Mouse (Mus musculus) mature B cell (primary cell): ENCODE data around the gene Sirt6.

Source experiments
- in situ Hi-C: fragments of 300-500 bp; cut with MboI; formaldehyde crosslinking; loops from 2 replicates; pipeline ENCODE4 v1.14.3; 2019

The Sirt6 gene

GRCm38 (mm10) chr10:81626101-81626993 lies 1.2 kb downstream of the Sirt6 start:
- in situ Hi-C loops: no loop called here

- in situ Hi-C loops: no loop called here
Observed at GRCm38 (mm10) chr10:81623441-81623840, 4.2 kb downstream of the Sirt6 start.

GRCm38 (mm10) chr10:81620786-81621185 lies 6.8 kb downstream of the Sirt6 start:
- in situ Hi-C loops: no loop called here

GRCm38 (mm10) chr10:81619976-81620375 lies 7.6 kb downstream of the Sirt6 start:
- in situ Hi-C loops: no loop called here

DNA sequence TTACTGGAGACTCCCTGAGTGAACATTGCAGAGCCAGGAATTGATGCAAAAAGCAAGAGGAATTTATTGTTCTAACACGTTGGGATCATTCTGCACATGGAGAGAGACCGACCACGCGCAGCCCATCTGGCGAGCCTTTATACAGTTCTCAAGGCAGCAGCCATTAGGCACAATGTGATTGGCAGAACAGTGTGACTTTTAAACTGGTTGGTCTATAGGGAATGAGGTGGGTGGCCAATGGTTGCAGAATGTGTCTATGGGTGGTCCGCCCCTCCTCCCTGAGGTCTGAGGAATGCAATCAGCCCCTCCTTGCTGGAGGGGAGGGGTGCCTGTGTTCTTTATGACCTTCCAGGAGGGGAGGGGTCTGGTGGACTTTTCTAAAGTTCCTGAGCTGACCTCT lies 12.1 kb downstream of the Sirt6 start:
- in situ Hi-C loops: no loop called here

DNA sequence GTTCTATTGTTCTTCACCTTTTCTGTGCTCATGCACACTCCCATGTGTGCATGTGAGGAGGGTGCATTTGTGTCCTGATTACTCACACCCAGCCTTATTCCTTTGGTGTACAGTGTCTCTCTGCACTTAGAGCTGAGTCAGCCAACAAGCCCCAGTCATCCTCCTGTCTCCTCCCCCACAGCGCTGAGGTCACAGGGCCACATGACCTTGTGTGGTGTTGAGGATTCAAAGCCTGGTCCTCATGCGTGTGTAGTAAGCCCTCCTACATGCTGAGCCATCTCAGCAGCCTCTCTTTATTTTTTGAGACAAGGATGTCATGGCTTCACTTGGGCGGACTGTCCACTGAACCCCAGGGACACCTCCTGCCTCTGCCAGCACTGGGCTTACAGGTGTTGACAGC lies 14.8 kb downstream of the Sirt6 start:
- in situ Hi-C loops: no loop called here

DNA sequence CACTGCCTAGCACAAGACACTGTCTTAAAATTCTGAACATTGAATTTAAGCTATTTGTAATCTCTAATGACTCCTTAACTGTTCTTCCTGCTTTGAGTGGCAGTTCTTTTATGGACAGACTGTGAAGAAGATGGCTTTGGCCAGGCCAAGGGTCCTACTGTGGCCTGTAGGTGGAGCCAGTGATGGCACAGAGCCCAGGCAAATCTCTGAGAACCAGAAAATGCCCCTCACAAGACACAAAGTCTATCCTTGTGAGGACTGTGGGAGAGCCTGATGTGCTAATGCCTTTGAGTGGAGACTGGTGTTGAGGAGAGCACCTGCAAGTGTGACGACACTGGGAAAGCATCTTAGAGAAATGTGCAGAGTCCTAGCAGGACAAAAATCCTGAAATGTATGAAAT lies 19.3 kb downstream of the Sirt6 start:
- in situ Hi-C loops: no loop called here

GRCm38 (mm10) chr10:81605974-81606751 lies 21.4 kb downstream of the Sirt6 start, which contains the start of gene BC025920:
Gene BC025920, plus strand, starts transcription at chr10:81606270.
- in situ Hi-C loops: no loop called here

- in situ Hi-C loops: no loop called here
Observed at GRCm38 (mm10) chr10:81605666-81605973, 22.0 kb downstream of the Sirt6 start.

DNA sequence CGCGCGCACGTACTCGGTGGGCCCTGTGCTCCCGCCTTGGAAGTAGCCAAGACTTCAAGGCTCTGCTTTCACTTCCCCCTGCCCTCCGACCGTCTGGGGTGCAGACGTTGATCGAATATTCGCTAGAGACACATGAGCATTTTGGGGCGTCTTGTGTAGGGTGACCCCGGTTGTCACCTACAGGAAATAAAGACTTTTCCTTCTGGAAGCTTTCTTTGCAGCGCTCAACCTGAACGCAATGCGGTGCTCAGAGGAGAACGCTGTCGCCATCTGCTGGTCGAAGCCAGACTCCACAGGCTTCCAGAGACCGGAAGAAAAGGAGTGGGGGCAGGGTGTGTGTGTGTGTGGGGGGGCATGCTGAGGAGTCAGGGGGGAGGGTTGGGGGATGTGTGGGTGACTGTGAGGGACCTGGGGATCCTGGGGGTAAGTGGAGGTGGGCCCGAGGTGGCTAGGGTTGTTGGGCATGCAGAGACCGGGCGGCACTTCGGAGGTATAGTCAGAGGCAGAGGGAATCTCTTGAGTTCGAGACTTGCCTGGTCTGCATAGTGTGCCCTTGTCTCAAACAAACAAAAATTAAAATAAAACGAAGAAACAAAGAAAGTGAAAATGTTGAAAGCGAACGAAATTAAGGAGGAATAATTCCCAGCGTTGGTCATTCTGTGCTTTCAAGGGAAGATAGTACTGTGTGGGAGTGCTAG lies 22.5 kb downstream of the Sirt6 start:
- in situ Hi-C loops: loop anchor here (5.0 kb wide), 1 partner anchor 38 kb away; no protein-coding TSS in a partner anchor

- in situ Hi-C loops: loop anchor here (5.0 kb wide), 1 partner anchor 37 kb away; no protein-coding TSS in a partner anchor
Observed at GRCm38 (mm10) chr10:81604019-81604967, 23.3 kb downstream of the Sirt6 start.

DNA sequence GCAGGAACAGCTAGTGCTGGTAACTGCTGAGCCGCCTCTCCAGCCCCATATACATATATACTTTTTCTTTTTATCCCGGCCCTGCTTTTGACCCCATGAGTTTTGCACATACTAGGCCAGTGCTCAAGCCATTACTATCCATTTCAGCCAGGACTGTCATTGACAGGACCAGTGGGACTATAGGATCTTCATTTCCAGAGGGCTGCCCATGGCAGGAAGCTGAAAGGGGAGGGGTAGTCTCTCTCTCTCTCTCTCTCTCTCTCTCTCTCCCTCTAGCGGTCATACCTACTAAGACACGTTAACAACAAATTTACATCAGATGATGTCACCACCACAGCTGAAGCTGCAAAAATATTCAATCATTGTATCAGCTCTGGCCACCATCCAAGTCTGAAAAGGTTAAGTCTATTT lies 24.9 kb downstream of the Sirt6 start:
- in situ Hi-C loops: loop anchor here (5.0 kb wide), 1 partner anchor 35 kb away; no protein-coding TSS in a partner anchor

DNA sequence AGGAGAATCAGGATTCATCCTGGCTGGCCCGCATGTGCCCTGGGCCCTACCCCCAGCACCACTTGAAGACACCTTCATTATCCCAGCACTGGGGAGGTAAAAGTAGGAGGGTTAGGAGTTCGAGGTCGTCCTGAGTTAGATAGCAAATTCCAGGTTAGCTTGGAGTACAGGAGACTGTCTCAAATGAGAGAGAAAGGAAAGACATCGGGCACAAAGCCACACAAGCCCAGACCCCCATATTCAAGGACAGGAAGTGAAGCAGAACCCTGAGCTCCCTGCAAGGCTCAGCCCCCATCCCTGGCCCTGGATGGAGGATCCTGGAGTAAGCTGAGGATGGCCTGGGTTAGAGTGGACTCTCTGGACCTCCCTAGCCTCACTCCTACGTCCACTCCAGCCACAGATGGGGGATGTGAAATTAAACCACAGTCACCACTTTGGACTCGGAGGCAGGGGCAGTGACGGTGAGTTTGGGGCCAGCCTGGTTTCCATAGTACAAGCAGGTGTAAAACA lies 26.1 kb downstream of the Sirt6 start:
- in situ Hi-C loops: loop anchor here (5.0 kb wide), 1 partner anchor 34 kb away; no protein-coding TSS in a partner anchor

- in situ Hi-C loops: loop anchor here (5.0 kb wide), 1 partner anchor 33 kb away; no protein-coding TSS in a partner anchor
Observed at GRCm38 (mm10) chr10:81600738-81601203, 26.8 kb downstream of the Sirt6 start, which contains the start of gene Tle6. Gene Tle6, minus strand, starts transcription at chr10:81601073.

DNA sequence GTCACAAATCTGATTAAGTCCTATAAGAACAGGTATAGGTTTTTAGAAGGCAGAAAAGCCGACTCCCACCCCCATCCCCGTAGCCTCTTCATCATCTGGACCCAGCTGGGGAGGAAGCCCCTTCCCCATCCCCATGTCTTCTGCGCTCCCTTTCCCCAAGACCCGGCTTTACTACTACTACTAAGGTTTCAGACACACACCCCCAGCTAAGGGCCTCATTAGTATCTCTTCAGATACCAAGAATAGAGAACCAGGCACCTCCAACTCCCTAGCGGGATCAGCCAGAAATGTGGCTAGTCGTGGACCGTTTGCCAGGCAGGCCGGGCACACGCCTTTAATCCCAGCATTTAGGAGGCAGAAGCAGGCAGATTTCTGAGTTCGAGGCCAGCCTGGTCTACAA lies 27.5 kb downstream of the Sirt6 start:
- in situ Hi-C loops: loop anchor here (5.0 kb wide), 1 partner anchor 33 kb away; no protein-coding TSS in a partner anchor

GRCm38 (mm10) chr10:81599630-81600029 lies 28.0 kb downstream of the Sirt6 start:
- in situ Hi-C loops: loop anchor here (5.0 kb wide), 1 partner anchor 32 kb away; no protein-coding TSS in a partner anchor

DNA sequence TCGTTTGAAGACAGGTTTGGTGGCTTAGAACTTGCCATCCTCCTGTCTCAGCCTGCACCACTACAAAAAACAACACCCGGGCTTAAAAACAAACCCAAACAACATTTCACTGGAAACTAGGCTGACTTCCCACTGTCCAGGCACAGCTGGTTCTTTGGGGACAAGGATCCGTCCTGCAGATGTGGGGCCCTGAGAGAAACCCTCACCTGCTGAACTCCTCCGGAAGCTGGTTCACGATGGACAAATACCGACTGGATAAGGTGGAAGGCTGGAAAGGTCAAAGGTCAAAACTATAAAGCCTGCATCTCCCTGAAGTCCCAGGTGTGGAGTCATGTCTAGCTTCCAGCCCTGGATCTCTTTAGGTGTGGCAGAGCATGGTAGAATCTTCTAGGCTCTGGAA lies 28.7 kb downstream of the Sirt6 start:
- in situ Hi-C loops: no loop called here

DNA sequence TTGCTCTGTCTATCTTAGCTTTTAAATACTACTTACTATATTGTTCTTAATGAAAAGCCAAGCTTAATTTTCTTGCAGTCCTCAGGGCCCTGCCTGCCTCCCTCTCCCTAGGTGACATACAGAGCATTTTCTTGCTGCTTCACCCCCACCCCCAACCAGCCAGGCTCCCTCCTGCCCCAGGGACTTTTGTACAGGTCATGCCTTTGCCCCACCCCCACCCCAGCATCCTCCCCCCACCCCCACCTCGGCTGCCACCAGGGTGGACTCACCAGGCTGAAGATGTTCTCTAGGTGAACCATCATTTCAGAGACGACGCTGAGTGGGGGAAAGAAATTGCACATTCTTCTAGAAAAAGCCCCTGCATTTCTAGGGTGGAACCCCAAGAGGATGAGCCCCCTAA lies 29.3 kb downstream of the Sirt6 start:
- in situ Hi-C loops: no loop called here

DNA sequence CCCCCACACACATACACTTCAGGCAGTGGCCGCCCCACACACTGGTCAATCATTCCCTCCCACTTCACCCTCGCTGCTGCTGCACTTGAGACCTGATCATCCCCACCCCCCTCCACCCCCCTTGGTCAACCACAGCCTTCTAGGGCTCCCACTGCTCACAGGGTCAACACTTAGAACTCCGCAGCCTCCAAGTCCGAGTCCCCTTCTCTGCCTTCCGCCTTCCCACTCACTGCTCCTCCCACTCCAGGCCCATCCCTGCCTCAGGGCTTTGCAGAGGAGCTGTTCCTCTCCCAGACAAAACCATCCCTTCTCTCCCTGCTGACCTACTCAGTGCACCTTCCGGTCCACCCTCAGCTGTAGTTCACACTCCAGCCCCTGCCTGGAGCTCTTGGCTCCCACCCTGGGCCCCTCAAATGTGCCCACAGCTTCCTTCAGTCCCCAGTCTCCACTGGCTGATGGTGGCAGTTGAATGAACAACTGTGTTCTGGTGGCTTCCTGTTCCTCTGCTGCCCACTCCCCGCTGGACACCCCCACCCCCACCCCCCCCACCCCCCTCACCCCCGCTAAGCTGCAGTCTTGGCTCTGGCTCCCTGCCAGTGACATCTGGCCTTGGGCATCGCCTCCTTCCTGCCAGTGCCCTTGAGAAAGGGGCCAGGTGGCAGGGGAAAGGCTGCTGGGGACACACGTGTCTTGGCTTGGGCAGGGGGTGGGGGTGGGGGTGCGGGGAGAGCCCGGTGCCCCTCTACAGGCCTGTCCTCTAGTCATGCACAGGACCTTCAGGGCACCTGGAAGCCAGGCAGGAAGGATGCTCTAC lies 30.3 kb downstream of the Sirt6 start:
- in situ Hi-C loops: no loop called here
